Mouse (Mus musculus): ENCODE measurements around the gene 6720489N17Rik.
A peak's percentile ranks its signal among the peaks of the same experiment; 100 is the strongest.
"Not testable (repeated sequence)": the region's sequence is repeated elsewhere in the genome, so short reads cannot be mapped to it uniquely, and the experiment has no call there.

The 6720489N17Rik gene

GRCm38 (mm10) chr13:62623577-62624276 is at the start of gene 6720489N17Rik:
TSS of gene 6720489N17Rik (minus strand) at chr13:62624182.
- DNase-seq (ENCODE audit: low read depth, low spot score): peak; percentile 89

GRCm38 (mm10) chr13:62653369-62653743 is 29.4 kb upstream of the 6720489N17Rik start:
- DNase-seq (ENCODE audit: low read depth, low spot score): no peak

- DNase-seq (ENCODE audit: low read depth, low spot score): peak; percentile 90
Measured at GRCm38 (mm10) chr13:62652681-62653368, 28.8 kb upstream of the 6720489N17Rik start.

- DNase-seq (ENCODE audit: low read depth, low spot score): peak; percentile 66
Measured at GRCm38 (mm10) chr13:62627071-62627470, 3.1 kb upstream of the 6720489N17Rik start.

- peak; percentile 7 for DNase-seq (ENCODE audit: low read depth, low spot score)
Measured at GRCm38 (mm10) chr13:62624277-62624665, 289 bp upstream of the 6720489N17Rik start.

- not testable (repeated sequence) for DNase-seq (ENCODE audit: low read depth, low spot score)
Measured at GRCm38 (mm10) chr13:62617449-62617848, 6.5 kb downstream of the 6720489N17Rik start.

GRCm38 (mm10) chr13:62571099-62571498 is 52.9 kb downstream of the 6720489N17Rik start, which contains the start of gene Zfp934:
TSS of gene Zfp934 (minus strand) at chr13:62571199.
- DNase-seq (ENCODE audit: low read depth, low spot score): not testable (repeated sequence)

GRCm38 (mm10) chr13:62561696-62562095 is 62.3 kb downstream of the 6720489N17Rik start:
- DNase-seq (ENCODE audit: low read depth, low spot score): not testable (repeated sequence)

- DNase-seq (ENCODE audit: low read depth, low spot score): peak; percentile 51
Measured at GRCm38 (mm10) chr13:62558189-62559110, 65.5 kb downstream of the 6720489N17Rik start, which contains the start of gene Zfp935. TSS of gene Zfp935 (minus strand) at chr13:62558511.
